Mouse (Mus musculus) erythroid progenitor cell, adult 5-6 weeks (primary cell): Measurements from ENCODE around the gene 3110009E18Rik. TPM values are rescaled to one million over a fixed set of nuclear protein-coding genes. Genes with fewer than 3 reads are reported as not detected.

Source experiments
- ATAC-seq: replicated peaks from 2 replicates; pipeline ENCODE4 v1.8.0; 2016; ENCODE audit warnings: moderate number of reproducible peaks, mild to moderate bottlenecking, moderate TSS enrichment, inconsistent platforms; ENCODE audit not compliant: poor library complexity, low FRiP score, severe bottlenecking
- total RNA-seq, 2 experiments: library from RNA; stranded (forward) in 1 of 2; stranded (reverse) in 1 of 2; fragments of 150-400 nt in 1 of 2; fragments of 186-747, 209-891 nt in 1 of 2; gene quantifications; 2 replicates each; pipeline versions ENCODE4 v1.2.3 to v1.2.4; 2015 to 2017; ENCODE audit warnings: low replicate concordance in 2 of 2

The 3110009E18Rik gene
- total RNA-seq, 2 experiments from 2014 or later = not detected

GRCm38 (mm10) chr1:120100456-120101226 is 20.3 kb upstream of the 3110009E18Rik start:
- no peak for ATAC-seq

- ATAC-seq = no peak
These were observed 19.8 kb upstream of the 3110009E18Rik start for GRCm38 (mm10) chr1:120101227-120101609.

GRCm38 (mm10) chr1:120105556-120105959 is 15.4 kb upstream of the 3110009E18Rik start:
- ATAC-seq = no peak

- no peak for ATAC-seq
These were observed 11.1 kb upstream of the 3110009E18Rik start for GRCm38 (mm10) chr1:120109741-120110432.

- no peak for ATAC-seq
These were observed 9.2 kb upstream of the 3110009E18Rik start for GRCm38 (mm10) chr1:120111766-120112165.

GRCm38 (mm10) chr1:120112251-120113187 is 8.5 kb upstream of the 3110009E18Rik start:
- ATAC-seq = no peak

- no peak for ATAC-seq
These were observed 5.3 kb upstream of the 3110009E18Rik start for GRCm38 (mm10) chr1:120115671-120116081.

- ATAC-seq = no peak
These were observed 4.9 kb upstream of the 3110009E18Rik start for GRCm38 (mm10) chr1:120116106-120116505.

- no peak for ATAC-seq
These were observed 2.1 kb upstream of the 3110009E18Rik start for GRCm38 (mm10) chr1:120118854-120119253.

- ATAC-seq = no peak
These were observed 1.6 kb upstream of the 3110009E18Rik start for GRCm38 (mm10) chr1:120119389-120119788.

- peak; percentile 43; the same call in 1 of the 2 replicates for ATAC-seq
These were observed 632 bp upstream of the 3110009E18Rik start for GRCm38 (mm10) chr1:120120141-120120968.

GRCm38 (mm10) chr1:120121930-120122530 is 1.0 kb downstream of the 3110009E18Rik start:
- no peak for ATAC-seq

- ATAC-seq = no peak
These were observed 1.8 kb downstream of the 3110009E18Rik start for GRCm38 (mm10) chr1:120122634-120123383.

GRCm38 (mm10) chr1:120124839-120125238 is 3.9 kb downstream of the 3110009E18Rik start:
- ATAC-seq = no peak

- ATAC-seq = no peak
These were observed 4.5 kb downstream of the 3110009E18Rik start for GRCm38 (mm10) chr1:120125471-120125870.

- no peak for ATAC-seq
These were observed 5.3 kb downstream of the 3110009E18Rik start for GRCm38 (mm10) chr1:120126318-120126717.

GRCm38 (mm10) chr1:120132376-120132775 is 11.4 kb downstream of the 3110009E18Rik start:
- ATAC-seq = no peak
